Mouse (Mus musculus) hindbrain, embryonic 16.5 days (tissue): ENCODE measurements around the gene Adgrl3. TPM values are rescaled to one million over a fixed set of nuclear protein-coding genes. Genes with fewer than 3 reads are reported as not detected.
A peak's percentile ranks its signal among the peaks of the same experiment; 100 is the strongest.

ENCODE experiments used
- ATAC-seq: fragments of 200-750 bp; cut with Nextera tagmentation; 2 replicates; pipeline ENCODE4 v1.8.0; 2017; ENCODE audit warnings: moderate TSS enrichment, moderate library complexity
- H3K27ac ChIP-seq: fragments of 300-500 bp; sonication (generic); 2 replicates; pipeline ENCODE4 v1.5.1; 2014; ENCODE audit warnings: low read depth, mild to moderate bottlenecking, control low read depth, low read length, moderate library complexity
- H3K27me3 ChIP-seq: fragments of 300-500 bp; sonication (generic); replicated peaks from 2 replicates; pipeline ENCODE4 v1.6.1; 2014; ENCODE audit warnings: low read length; ENCODE audit not compliant: control insufficient read depth, insufficient read depth
- H3K36me3 ChIP-seq: fragments of 300-500 bp; sonication (generic); 2 replicates; pipeline ENCODE4 v1.6.1; 2014; ENCODE audit warnings: mild to moderate bottlenecking, low read length, moderate library complexity, mixed read lengths; ENCODE audit not compliant: control insufficient read depth, insufficient read depth
- H3K4me1 ChIP-seq: fragments of 300-500 bp; sonication (generic); 2 replicates; pipeline ENCODE4 v1.6.1; 2014; ENCODE audit warnings: low read depth, low read length; ENCODE audit not compliant: control insufficient read depth, insufficient read depth
- H3K4me2 ChIP-seq: fragments of 300-500 bp; sonication (generic); 2 replicates; pipeline ENCODE4 v1.6.1; 2014; ENCODE audit warnings: mild to moderate bottlenecking, low read length, control low read depth, moderate library complexity
- H3K4me3 ChIP-seq: fragments of 300-500 bp; sonication (generic); 2 replicates; pipeline ENCODE4 v1.5.1; 2014; ENCODE audit warnings: mild to moderate bottlenecking, low read length, control low read depth, moderate library complexity
- H3K9ac ChIP-seq: fragments of 300-500 bp; sonication (generic); 2 replicates; pipeline ENCODE4 v1.6.1; 2014; ENCODE audit warnings: low read depth, mild to moderate bottlenecking, control low read depth, low read length, moderate library complexity
- H3K9me3 ChIP-seq: fragments of 300-500 bp; sonication (generic); 2 replicates; pipeline ENCODE4 v1.6.1; 2014; ENCODE audit warnings: mild to moderate bottlenecking, low read length, moderate library complexity; ENCODE audit not compliant: control insufficient read depth
- WGBS: fragments of 180-500 bp; shearing (Covaris S2); extraction: QIAGEN DNeasy Blood & Tissue Kit; methylation state at CpG from one replicate; pipeline ENCODE4 v1.1.7; 2014; 5-methylcytosine and 5-hydroxymethylcytosine counted together
- polyA plus RNA-seq: library from polyadenylated mRNA; unstranded; fragments of >200 nt; fragmentation: Nextera tagmentation; extraction: Ambion mirVana; gene quantifications from 2 replicates; pipeline ENCODE4 v1.2.1, GENCODE M21; 2015

Adgrl3 gene
- polyA plus RNA-seq, 1 experiment from 2014 or later = 67.2 TPM

GRCm38 (mm10) chr5:81028875-81029274, 8.9 kb downstream of the Adgrl3 start:
- Histone ChIP-seq H3K9me3 (no peaks in the 10 kb centered on the region), H3K4me3 (no peak overlapping the region), H3K27me3 (no peaks in the 10 kb centered on the region), H3K4me1 (peaks cover 18% of the 10 kb centered on the region), H3K36me3 (no peaks in the 10 kb centered on the region), H3K9ac (no peak overlapping the region), H3K4me2 (no peak overlapping the region), H3K27ac (no peak overlapping the region)
- ATAC-seq = peak; percentile 91
- WGBS = 14% methylated on average over 2 of the region's 2 CpGs

DNA sequence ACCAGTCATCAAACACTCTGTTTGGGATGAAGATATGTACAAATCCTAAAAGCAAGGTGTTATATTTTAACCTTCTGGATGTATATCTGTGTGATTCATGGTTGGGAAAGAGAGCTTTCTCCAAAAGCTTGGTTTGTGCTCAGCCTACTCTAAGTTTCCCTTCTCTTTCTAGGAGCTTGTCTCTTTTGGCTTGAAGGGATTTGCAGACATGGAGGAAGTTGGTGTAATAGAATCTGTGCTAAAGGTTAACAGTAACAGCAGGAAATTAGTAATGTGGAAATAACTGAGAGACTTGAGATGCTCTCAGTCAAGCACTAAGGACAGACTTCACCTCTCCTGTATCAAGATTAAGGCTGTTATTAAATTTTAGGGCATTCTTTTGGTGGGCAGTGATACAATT, 17.2 kb downstream of the Adgrl3 start:
- H3K9ac ChIP-seq = no peak overlapping the region
- no peaks in the 10 kb centered on the region for H3K27me3 ChIP-seq

DNA sequence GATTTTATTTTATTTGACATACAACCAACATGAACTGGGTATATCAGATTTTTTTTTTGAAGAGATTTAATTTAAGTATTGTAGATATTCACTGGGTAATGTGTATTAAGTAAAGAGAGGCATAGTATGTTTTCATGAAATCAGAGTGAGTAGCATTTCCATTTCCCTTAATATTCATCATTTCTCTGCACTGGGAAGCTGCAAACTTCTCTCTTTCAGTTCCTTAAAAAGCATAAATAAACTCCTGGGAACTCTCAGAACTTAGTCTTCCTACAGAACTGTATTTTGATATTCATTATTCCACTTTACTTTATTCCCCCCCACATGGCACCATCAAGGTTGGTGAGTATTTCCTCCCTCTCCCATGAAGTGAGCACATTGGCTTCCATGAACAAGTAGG, 23.9 kb downstream of the Adgrl3 start:
- peaks cover 3% of the 10 kb centered on the region; the same call in 1 of the 2 replicates for H3K4me1 ChIP-seq
- no peaks in the 10 kb centered on the region for H3K9me3 ChIP-seq
- no peak for ATAC-seq
- H3K9ac ChIP-seq = no peak overlapping the region
- H3K27ac ChIP-seq = no peak overlapping the region
- no peak overlapping the region for H3K4me3 ChIP-seq
- no peaks in the 10 kb centered on the region for H3K27me3 ChIP-seq
- H3K4me2 ChIP-seq = no peak overlapping the region
- H3K36me3 ChIP-seq = no peaks in the 10 kb centered on the region

More for the DNA sequence above, 17.2 kb downstream of the Adgrl3 start:
- Histone ChIP-seq H3K27ac (no peak overlapping the region), H3K9me3 (no peaks in the 10 kb centered on the region), H3K4me2 (no peak overlapping the region), H3K4me1 (peaks cover 3% of the 10 kb centered on the region; the same call in 1 of the 2 replicates), H3K36me3 (no peaks in the 10 kb centered on the region), H3K4me3 (no peak overlapping the region)
- no peak for ATAC-seq

- Histone ChIP-seq H3K4me3 (no peak overlapping the region), H3K36me3 (no peaks in the 10 kb centered on the region), H3K4me1 (no peaks in the 10 kb centered on the region), H3K9ac (no peak overlapping the region), H3K27ac (no peak overlapping the region), H3K4me2 (no peak overlapping the region), H3K27me3 (no peaks in the 10 kb centered on the region), H3K9me3 (no peaks in the 10 kb centered on the region)
- ATAC-seq = no peak
- WGBS = 80% methylated on average over 4 of the region's 4 CpGs
These were observed 26.2 kb downstream of the Adgrl3 start for GRCm38 (mm10) chr5:81046128-81046527.

- no peaks in the 10 kb centered on the region for H3K36me3 ChIP-seq
- ATAC-seq = no peak
- H3K9me3 ChIP-seq = no peaks in the 10 kb centered on the region
- H3K9ac ChIP-seq = no peak overlapping the region
- H3K4me1 ChIP-seq = no peaks in the 10 kb centered on the region; the same call in 1 of the 2 replicates
- H3K27me3 ChIP-seq = no peaks in the 10 kb centered on the region
- no peak overlapping the region for H3K4me2 ChIP-seq
- 45% methylated on average over 4 of the region's 4 CpGs for WGBS
- no peak overlapping the region for H3K4me3 ChIP-seq
- H3K27ac ChIP-seq = no peak overlapping the region
These were observed 34.7 kb downstream of the Adgrl3 start for GRCm38 (mm10) chr5:81054628-81055027.

DNA sequence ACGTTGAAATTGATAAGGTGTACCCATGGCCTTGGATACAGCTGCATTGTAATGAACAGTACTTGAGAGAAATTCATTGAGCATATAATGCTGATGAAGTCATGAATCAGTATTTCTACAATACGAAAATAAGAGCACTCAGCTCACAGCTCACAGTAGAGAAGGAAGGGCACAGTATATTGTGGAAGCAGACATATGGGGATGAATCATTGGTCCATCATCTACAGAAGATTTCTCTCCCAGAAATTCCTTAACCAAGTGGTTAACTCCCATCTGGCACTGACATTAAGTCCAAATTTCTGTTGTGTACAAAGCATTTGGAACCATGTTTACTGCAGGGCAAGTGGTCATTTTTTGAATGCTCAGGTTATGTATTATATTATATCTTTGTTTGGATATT, 35.3 kb downstream of the Adgrl3 start:
- Histone ChIP-seq H3K4me2 (no peak overlapping the region), H3K9me3 (no peaks in the 10 kb centered on the region), H3K27ac (no peak overlapping the region), H3K4me1 (no peaks in the 10 kb centered on the region; the same call in 1 of the 2 replicates), H3K27me3 (no peaks in the 10 kb centered on the region), H3K9ac (no peak overlapping the region), H3K4me3 (no peak overlapping the region), H3K36me3 (no peaks in the 10 kb centered on the region)
- ATAC-seq = no peak
- 72% methylated on average over 2 of the region's 2 CpGs for WGBS

DNA sequence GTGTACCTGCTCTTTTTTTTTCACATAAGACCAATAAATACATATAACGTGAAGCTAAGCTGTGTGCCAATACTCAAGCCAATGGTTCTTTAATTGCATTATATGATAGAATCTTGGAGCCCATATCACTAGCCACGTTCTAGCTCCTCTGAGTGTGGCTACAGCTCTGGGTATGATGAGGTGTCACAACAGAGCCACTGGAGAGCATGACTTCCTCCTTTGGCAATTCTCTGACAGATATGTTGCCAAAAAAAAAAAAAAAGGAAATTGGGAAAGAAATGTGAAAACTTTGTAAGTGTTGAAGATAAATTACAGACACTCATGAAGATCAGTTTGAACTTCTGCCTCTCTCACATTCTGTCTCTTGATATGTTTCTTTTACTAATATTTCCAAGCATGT, 38.2 kb downstream of the Adgrl3 start:
- Histone ChIP-seq H3K9ac (no peak overlapping the region), H3K27ac (no peak overlapping the region), H3K27me3 (no peaks in the 10 kb centered on the region), H3K4me2 (no peak overlapping the region), H3K4me1 (no peaks in the 10 kb centered on the region; the same call in none of the 2 replicates), H3K36me3 (no peaks in the 10 kb centered on the region), H3K4me3 (no peak overlapping the region), H3K9me3 (no peaks in the 10 kb centered on the region)
- no peak for ATAC-seq
- WGBS = 87% methylated on average over 2 of the region's 2 CpGs

DNA sequence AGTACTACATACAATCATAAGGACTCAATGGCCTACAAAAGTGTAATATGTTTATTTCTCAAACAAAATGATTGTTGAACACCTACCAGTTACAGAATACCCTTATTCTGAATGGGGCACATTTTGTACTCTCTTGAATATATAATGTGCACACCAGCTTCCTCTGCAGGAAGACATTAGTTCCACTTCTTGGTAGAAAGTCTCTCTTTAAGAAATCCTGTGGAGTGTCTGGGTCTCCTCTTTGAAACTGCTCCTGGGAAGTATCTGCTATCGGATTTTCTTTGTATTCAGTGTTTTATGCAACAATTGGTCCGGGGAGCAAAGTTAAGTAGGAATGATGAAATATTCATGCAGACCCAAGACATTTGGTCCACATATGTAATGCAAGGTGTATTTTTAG, 41.0 kb downstream of the Adgrl3 start:
- no peak overlapping the region for H3K9ac ChIP-seq
- no peaks in the 10 kb centered on the region for H3K36me3 ChIP-seq
- H3K27me3 ChIP-seq = no peaks in the 10 kb centered on the region
- ATAC-seq = no peak
- H3K4me2 ChIP-seq = no peak overlapping the region
- H3K27ac ChIP-seq = no peak overlapping the region
- no peaks in the 10 kb centered on the region; the same call in 1 of the 2 replicates for H3K4me1 ChIP-seq
- 12% methylated on average over 2 of the region's 2 CpGs for WGBS
- no peaks in the 10 kb centered on the region for H3K9me3 ChIP-seq
- H3K4me3 ChIP-seq = no peak overlapping the region

DNA sequence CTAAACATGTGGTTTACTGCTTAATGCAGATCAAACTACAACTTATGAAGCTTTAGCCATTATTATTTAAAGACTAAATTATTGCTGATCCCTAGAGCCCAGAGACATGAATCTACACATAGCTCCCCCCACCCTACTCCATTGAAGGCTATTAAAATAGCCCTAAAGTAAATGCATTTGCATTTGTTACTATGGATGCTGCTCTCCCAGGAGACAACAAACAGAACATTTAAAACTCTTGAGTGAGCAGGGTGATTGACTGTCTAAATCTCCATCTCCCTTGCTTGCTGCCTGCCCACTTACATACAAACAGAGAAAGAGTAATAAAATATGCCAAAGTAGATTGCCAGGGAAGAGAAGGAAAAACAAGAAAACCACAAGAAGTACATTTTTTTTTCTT, 41.4 kb downstream of the Adgrl3 start:
- Histone ChIP-seq H3K27ac (no peak overlapping the region), H3K9me3 (no peaks in the 10 kb centered on the region)
- no peak for ATAC-seq

GRCm38 (mm10) chr5:81064026-81064425, 44.1 kb downstream of the Adgrl3 start:
- no peaks in the 10 kb centered on the region for H3K36me3 ChIP-seq
- no peak for ATAC-seq
- no peaks in the 10 kb centered on the region for H3K27me3 ChIP-seq
- H3K4me3 ChIP-seq = no peak overlapping the region
- no peak overlapping the region for H3K4me2 ChIP-seq
- WGBS = 54% methylated on average over 2 of the region's 2 CpGs
- no peak overlapping the region for H3K27ac ChIP-seq
- no peak overlapping the region for H3K9ac ChIP-seq
- no peaks in the 10 kb centered on the region; the same call in 1 of the 2 replicates for H3K4me1 ChIP-seq
- no peaks in the 10 kb centered on the region for H3K9me3 ChIP-seq

More for the DNA sequence above, 41.4 kb downstream of the Adgrl3 start:
- Histone ChIP-seq H3K4me3 (no peak overlapping the region), H3K36me3 (no peaks in the 10 kb centered on the region), H3K9ac (no peak overlapping the region), H3K4me2 (no peak overlapping the region), H3K4me1 (no peaks in the 10 kb centered on the region; the same call in 1 of the 2 replicates), H3K27me3 (no peaks in the 10 kb centered on the region)
